Mouse (Mus musculus) forebrain, embryonic 14.5 days (tissue): ENCODE results near the gene Rimkla. TPM values are rescaled to one million over a fixed set of nuclear protein-coding genes. Genes with fewer than 3 reads are reported as not detected.
A peak's percentile ranks its signal among the peaks of the same experiment; 100 is the strongest.

Experiments used
- ATAC-seq: fragments of 200-750 bp; cut with Nextera tagmentation; 2 replicates; pipeline ENCODE4 v1.8.0; 2017; ENCODE audit warnings: mild to moderate bottlenecking, moderate library complexity
- DNase-seq: peaks from one replicate; pipeline ENCODE4 v3.0.0-alpha.2; 2015; ENCODE audit warnings: low spot score
- H3K27ac ChIP-seq: fragments of 300-500 bp; sonication (generic); 2 replicates; pipeline ENCODE4 v1.5.1; 2014; ENCODE audit warnings: low read depth, mild to moderate bottlenecking, control low read depth, low read length, moderate library complexity
- H3K27me3 ChIP-seq: fragments of 300-500 bp; sonication (generic); replicated peaks from 2 replicates; pipeline ENCODE4 v1.6.1; 2014; ENCODE audit warnings: low read length, control low read depth, mixed read lengths; ENCODE audit not compliant: control insufficient read depth, insufficient read depth
- H3K36me3 ChIP-seq: fragments of 300-500 bp; sonication (generic); 2 replicates; pipeline ENCODE4 v1.6.1; 2014; ENCODE audit warnings: low read length, control low read depth; ENCODE audit not compliant: control insufficient read depth, insufficient read depth
- H3K4me1 ChIP-seq: fragments of 300-500 bp; sonication (generic); 2 replicates; pipeline ENCODE4 v1.6.1; 2014; ENCODE audit warnings: antibody characterized with exemption, low read length, control low read depth; ENCODE audit not compliant: control insufficient read depth, insufficient read depth
- H3K4me2 ChIP-seq: fragments of 300-500 bp; sonication (generic); 2 replicates; pipeline ENCODE4 v1.6.1; 2014; ENCODE audit warnings: mild to moderate bottlenecking, control low read depth, low read length
- H3K4me3 ChIP-seq: fragments of 300-500 bp; sonication (generic); 2 replicates; pipeline ENCODE4 v1.5.1; 2014; ENCODE audit warnings: low read depth, low read length, control low read depth
- H3K9ac ChIP-seq: fragments of 300-500 bp; sonication (generic); 2 replicates; pipeline ENCODE4 v1.6.1; 2014; ENCODE audit warnings: mild to moderate bottlenecking, low read length, control low read depth, moderate library complexity
- H3K9me3 ChIP-seq: fragments of 300-500 bp; sonication (generic); replicated peaks from 2 replicates; pipeline ENCODE4 v1.6.1; 2016; ENCODE audit warnings: low read length, control low read depth, mixed read lengths; ENCODE audit not compliant: control insufficient read depth
- WGBS: fragments of 180-500 bp; shearing (Covaris S2); extraction: QIAGEN DNeasy Blood & Tissue Kit; methylation state at CpG from one replicate; pipeline ENCODE4 v1.1.7; 2014; 5-methylcytosine and 5-hydroxymethylcytosine counted together
- polyA plus RNA-seq: library from polyadenylated mRNA; unstranded; fragments of >200 nt; fragmentation: Nextera tagmentation; extraction: Ambion mirVana; gene quantifications from 2 replicates; pipeline ENCODE4 v1.2.1, GENCODE M21; 2014

Gene Rimkla
- polyA plus RNA-seq, 1 experiment from 2014 or later, result 17.7 TPM

- Histone ChIP-seq H3K36me3 (no peaks in the 10 kb centered on the region), H3K9me3 (no peaks in the 10 kb centered on the region), H3K9ac (no peak overlapping the region), H3K4me3 (no peak overlapping the region), H3K4me2 (no peak overlapping the region), H3K27me3 (no peaks in the 10 kb centered on the region), H3K4me1 (no peaks in the 10 kb centered on the region), H3K27ac (no peak overlapping the region)
- no peak for ATAC-seq
- DNase-seq, result no peak
Measured at GRCm38 (mm10) chr4:119526329-119526845, 34.0 kb upstream of the Rimkla start.

- WGBS, result 76% methylated on average over 2 of the region's 2 CpGs
- Histone ChIP-seq H3K4me2 (no peak overlapping the region), H3K9me3 (no peaks in the 10 kb centered on the region), H3K27ac (peak overlapping the region; percentile 45; the same call in 1 of the 2 replicates), H3K36me3 (no peaks in the 10 kb centered on the region), H3K27me3 (no peaks in the 10 kb centered on the region), H3K9ac (no peak overlapping the region), H3K4me3 (no peak overlapping the region), H3K4me1 (no peaks in the 10 kb centered on the region)
- no peak for DNase-seq
- ATAC-seq, result no peak
Measured at GRCm38 (mm10) chr4:119524466-119524865, 32.0 kb upstream of the Rimkla start.

DNA sequence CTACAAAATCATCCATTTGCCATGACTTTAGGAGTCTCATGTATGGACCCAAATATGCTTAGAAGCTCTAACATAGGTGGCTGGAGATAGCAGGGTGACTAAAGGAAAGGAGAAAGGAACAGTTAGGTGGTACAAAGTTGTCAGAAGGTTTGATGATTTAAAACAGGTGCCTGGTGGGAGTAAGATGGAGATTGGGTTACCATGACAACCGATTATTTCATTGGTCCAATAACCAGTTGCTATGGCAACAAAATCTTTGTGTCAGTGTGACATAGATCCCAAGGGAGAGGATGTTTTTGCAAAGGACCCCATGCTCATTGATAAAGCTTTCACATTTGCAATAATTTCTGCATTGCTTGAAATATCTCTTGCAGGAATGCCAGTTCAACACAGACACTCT is 31.6 kb upstream of the Rimkla start:
- Histone ChIP-seq H3K4me1 (no peaks in the 10 kb centered on the region), H3K27me3 (no peaks in the 10 kb centered on the region), H3K36me3 (no peaks in the 10 kb centered on the region), H3K9ac (no peak overlapping the region), H3K27ac (peak overlapping the region; percentile 68; the same call in 1 of the 2 replicates), H3K4me3 (no peak overlapping the region), H3K9me3 (no peaks in the 10 kb centered on the region), H3K4me2 (no peak overlapping the region)
- ATAC-seq (0 out of 2 replicates have a peak, but pooled peaks have one; percentile 32), DNase-seq (peak; percentile 79)
- WGBS, result 92% methylated on average over 1 of the region's 1 CpGs

DNA sequence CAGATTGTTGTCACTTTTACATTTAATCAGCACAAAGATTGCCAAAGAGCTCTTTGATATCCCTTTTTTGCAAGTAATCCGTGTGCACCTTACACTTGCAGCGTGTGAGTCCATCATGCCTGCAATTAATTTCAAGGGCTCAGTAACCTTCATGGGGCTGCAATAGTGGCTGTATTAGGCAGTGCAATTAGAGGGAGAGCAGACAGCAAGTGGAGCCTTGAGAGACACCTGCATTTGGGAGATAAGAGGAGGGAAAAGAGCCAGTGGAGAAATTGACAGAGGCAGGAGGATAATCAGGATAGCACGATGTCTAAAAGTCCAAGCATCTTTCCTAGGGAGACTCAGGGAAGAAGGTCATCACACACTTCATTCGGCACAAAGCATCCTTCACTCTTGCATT is 31.1 kb upstream of the Rimkla start:
- Histone ChIP-seq H3K27me3 (no peaks in the 10 kb centered on the region), H3K36me3 (no peaks in the 10 kb centered on the region), H3K4me2 (no peak overlapping the region), H3K4me1 (no peaks in the 10 kb centered on the region), H3K9me3 (no peaks in the 10 kb centered on the region), H3K27ac (peak overlapping the region; percentile 68; the same call in 1 of the 2 replicates), H3K9ac (no peak overlapping the region), H3K4me3 (no peak overlapping the region)
- WGBS, result 77% methylated on average over 4 of the region's 4 CpGs
- DNase-seq, result no peak
- ATAC-seq, result no peak

DNA sequence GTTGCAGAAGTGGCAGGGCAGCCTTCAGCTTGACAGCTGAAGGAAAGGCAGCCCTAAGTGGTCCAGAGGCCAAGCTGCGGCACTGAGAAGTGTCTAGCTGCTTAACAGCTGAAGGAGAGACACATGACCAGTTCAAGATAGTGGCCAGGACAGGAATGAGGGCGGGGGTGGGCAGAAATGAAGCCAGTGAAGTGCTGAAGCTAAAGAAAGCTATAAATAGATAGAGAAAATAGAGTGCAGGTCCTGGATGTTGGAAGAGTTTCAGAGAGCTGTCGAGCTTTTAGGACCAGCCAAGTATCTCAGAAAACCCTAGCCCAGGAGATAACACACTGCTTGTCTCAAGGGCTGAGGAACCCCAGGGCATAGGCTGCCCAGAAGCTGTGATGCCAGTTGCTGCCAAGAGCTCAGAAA is 20.3 kb upstream of the Rimkla start:
- Histone ChIP-seq H3K9ac (no peak overlapping the region), H3K4me3 (no peak overlapping the region), H3K4me1 (no peaks in the 10 kb centered on the region), H3K27ac (no peak overlapping the region), H3K36me3 (no peaks in the 10 kb centered on the region), H3K9me3 (no peaks in the 10 kb centered on the region), H3K4me2 (no peak overlapping the region), H3K27me3 (no peaks in the 10 kb centered on the region)
- DNase-seq (no peak), ATAC-seq (no peak)
- 75% methylated on average over 3 of the region's 3 CpGs for WGBS

GRCm38 (mm10) chr4:119511591-119511990 is 19.2 kb upstream of the Rimkla start:
- Histone ChIP-seq H3K4me1 (no peaks in the 10 kb centered on the region), H3K9me3 (no peaks in the 10 kb centered on the region), H3K9ac (no peak overlapping the region), H3K27ac (no peak overlapping the region), H3K4me2 (no peak overlapping the region), H3K36me3 (no peaks in the 10 kb centered on the region), H3K27me3 (no peaks in the 10 kb centered on the region), H3K4me3 (no peak overlapping the region)
- 60% methylated on average over 2 of the region's 2 CpGs for WGBS
- DNase-seq (no peak), ATAC-seq (no peak)

- Histone ChIP-seq H3K36me3 (no peaks in the 10 kb centered on the region), H3K27ac (no peak overlapping the region), H3K4me2 (no peak overlapping the region), H3K9ac (no peak overlapping the region), H3K9me3 (no peaks in the 10 kb centered on the region), H3K4me1 (no peaks in the 10 kb centered on the region), H3K27me3 (no peaks in the 10 kb centered on the region), H3K4me3 (no peak overlapping the region)
- no peak for DNase-seq
- no peak for ATAC-seq
- 64% methylated on average over 5 of the region's 5 CpGs for WGBS
Measured at GRCm38 (mm10) chr4:119498319-119498848, 6.0 kb upstream of the Rimkla start.

GRCm38 (mm10) chr4:119492933-119493327 is 502 bp upstream of the Rimkla start:
- 41% methylated on average over 10 of the region's 10 CpGs for WGBS
- H3K27ac ChIP-seq, result no peak overlapping the region
- H3K27me3 ChIP-seq, result no peaks in the 10 kb centered on the region
- no peaks in the 10 kb centered on the region for H3K9me3 ChIP-seq
- H3K4me2 ChIP-seq, result peak overlapping the region; percentile 79
- H3K9ac ChIP-seq, result peak overlapping the region; percentile 76
- DNase-seq (no peak), ATAC-seq (peak; percentile 47)
- no peaks in the 10 kb centered on the region for H3K36me3 ChIP-seq
- 0 out of 2 replicates have a peak, but pooled peaks cover 6% of the 10 kb centered on the region for H3K4me1 ChIP-seq
- H3K4me3 ChIP-seq, result peak overlapping the region; percentile 61

DNA sequence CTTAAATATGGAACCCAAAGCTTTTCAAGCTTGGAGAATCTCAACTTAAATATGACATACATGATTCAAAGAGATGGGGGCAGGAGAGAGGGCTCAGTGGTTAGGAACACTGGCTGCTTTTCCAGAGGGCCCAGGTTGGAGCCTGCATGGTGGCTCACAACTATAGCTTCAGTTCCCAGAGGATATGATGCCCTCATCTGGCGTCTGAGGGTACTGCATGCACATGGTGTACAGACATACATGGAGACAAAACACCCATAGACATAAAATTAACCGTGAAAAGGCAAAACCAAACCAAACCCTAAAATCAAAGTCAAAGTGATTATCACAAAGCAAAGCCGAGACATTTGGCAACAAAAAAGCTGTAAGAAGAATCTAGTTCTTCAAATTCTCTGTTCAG is 1.6 kb downstream of the Rimkla start:
- 78% methylated on average over 3 of the region's 3 CpGs for WGBS
- H3K27ac ChIP-seq, result no peak overlapping the region
- H3K36me3 ChIP-seq, result no peaks in the 10 kb centered on the region
- DNase-seq (peak; percentile 43), ATAC-seq (no peak)
- 0 out of 2 replicates have a peak, but pooled peaks cover 6% of the 10 kb centered on the region for H3K4me1 ChIP-seq
- H3K27me3 ChIP-seq, result no peaks in the 10 kb centered on the region
- H3K4me3 ChIP-seq, result no peak overlapping the region
- no peak overlapping the region for H3K9ac ChIP-seq
- no peak overlapping the region for H3K4me2 ChIP-seq
- no peaks in the 10 kb centered on the region for H3K9me3 ChIP-seq
